Mouse (Mus musculus) hindbrain, embryonic 11.5 days (tissue): Measurements from ENCODE around the gene Fos. TPM values are rescaled to one million over a fixed set of nuclear protein-coding genes. Genes with fewer than 3 reads are reported as not detected.
"Not testable (repeated sequence)": the region's sequence is repeated elsewhere in the genome, so short reads cannot be mapped to it uniquely, and the experiment has no call there.

ENCODE experiments used
- ATAC-seq: fragments of 200-750 bp; cut with Nextera tagmentation; 2 replicates; pipeline ENCODE4 v1.8.0; 2017; ENCODE audit warnings: mild to moderate bottlenecking, moderate TSS enrichment, moderate library complexity; ENCODE audit not compliant: low FRiP score
- DNase-seq: peaks from one replicate; pipeline ENCODE4 v3.0.0-alpha.2; 2015; ENCODE audit warnings: low spot score
- H3K27ac ChIP-seq: fragments of 300-500 bp; sonication (generic); 2 replicates; pipeline ENCODE4 v1.5.1; 2014; ENCODE audit warnings: mild to moderate bottlenecking, low read depth, low read length
- H3K27me3 ChIP-seq: fragments of 300-500 bp; sonication (generic); 2 replicates; pipeline ENCODE4 v1.6.1; 2014; ENCODE audit warnings: mild to moderate bottlenecking, low read length, moderate library complexity, mixed read lengths; ENCODE audit not compliant: control insufficient read depth, insufficient read depth
- H3K36me3 ChIP-seq: fragments of 300-500 bp; sonication (generic); 2 replicates; pipeline ENCODE4 v1.6.1; 2014; ENCODE audit warnings: mild to moderate bottlenecking, low read length, moderate library complexity, mixed read lengths; ENCODE audit not compliant: control insufficient read depth, insufficient read depth
- H3K4me1 ChIP-seq: fragments of 300-500 bp; sonication (generic); replicated peaks from 2 replicates; pipeline ENCODE4 v1.6.1; 2014; ENCODE audit warnings: low read length, mixed read lengths; ENCODE audit not compliant: control insufficient read depth, insufficient read depth
- H3K4me2 ChIP-seq: fragments of 300-500 bp; sonication (generic); replicated peaks from 2 replicates; pipeline ENCODE4 v1.6.1; 2014; ENCODE audit warnings: mild to moderate bottlenecking, low read depth, low read length
- H3K4me3 ChIP-seq: fragments of 300-500 bp; sonication (generic); 2 replicates; pipeline ENCODE4 v1.5.1; 2014; ENCODE audit warnings: low read depth, low read length
- H3K9ac ChIP-seq: fragments of 300-500 bp; sonication (generic); 2 replicates; pipeline ENCODE4 v1.6.1; 2014; ENCODE audit warnings: low read depth, low read length
- H3K9me3 ChIP-seq: fragments of 300-500 bp; sonication (generic); 2 replicates; pipeline ENCODE4 v1.6.1; 2016; ENCODE audit warnings: low read length; ENCODE audit not compliant: control insufficient read depth
- WGBS: fragments of 180-500 bp; shearing (Covaris S2); extraction: QIAGEN DNeasy Blood & Tissue Kit; methylation state at CpG from one replicate; pipeline ENCODE4 v1.1.7; 2014; 5-methylcytosine and 5-hydroxymethylcytosine counted together
- polyA plus RNA-seq: library from polyadenylated mRNA; unstranded; fragments of >200 nt; fragmentation: Nextera tagmentation; extraction: Ambion mirVana; gene quantifications from 2 replicates; pipeline ENCODE4 v1.2.1, GENCODE M21; 2014

Fos gene
- polyA plus RNA-seq, 1 experiment from 2014 or later = 1.4 TPM

DNA sequence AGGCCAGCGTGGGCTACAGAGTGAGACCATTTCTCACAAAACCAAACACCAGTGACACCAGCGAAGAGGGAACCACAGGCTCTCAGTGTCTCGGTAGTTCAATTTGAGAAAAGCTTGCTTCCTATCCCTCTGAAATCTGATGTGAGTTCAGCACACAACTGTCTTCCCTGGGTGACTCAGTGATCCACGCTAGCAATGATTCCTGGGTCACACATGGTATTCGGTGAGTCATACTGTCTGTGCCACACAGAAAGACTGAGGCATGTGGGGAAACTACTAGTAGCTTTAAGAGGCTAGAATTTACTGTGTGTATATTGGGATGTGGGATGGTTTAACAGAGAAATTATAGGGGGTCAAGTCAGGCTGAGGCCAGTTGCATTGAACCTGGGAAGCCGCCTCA lies 45.9 kb downstream of the Fos start:
- Histone ChIP-seq H3K27me3 (no peaks in the 10 kb centered on the region), H3K36me3 (no peaks in the 10 kb centered on the region), H3K4me2 (no peak overlapping the region), H3K27ac (no peak overlapping the region), H3K4me3 (no peak overlapping the region), H3K4me1 (no peaks in the 10 kb centered on the region), H3K9me3 (no peaks in the 10 kb centered on the region), H3K9ac (no peak overlapping the region)
- WGBS = 94% methylated on average over 6 of the region's 6 CpGs
- ATAC-seq = no peak
- no peak for DNase-seq

DNA sequence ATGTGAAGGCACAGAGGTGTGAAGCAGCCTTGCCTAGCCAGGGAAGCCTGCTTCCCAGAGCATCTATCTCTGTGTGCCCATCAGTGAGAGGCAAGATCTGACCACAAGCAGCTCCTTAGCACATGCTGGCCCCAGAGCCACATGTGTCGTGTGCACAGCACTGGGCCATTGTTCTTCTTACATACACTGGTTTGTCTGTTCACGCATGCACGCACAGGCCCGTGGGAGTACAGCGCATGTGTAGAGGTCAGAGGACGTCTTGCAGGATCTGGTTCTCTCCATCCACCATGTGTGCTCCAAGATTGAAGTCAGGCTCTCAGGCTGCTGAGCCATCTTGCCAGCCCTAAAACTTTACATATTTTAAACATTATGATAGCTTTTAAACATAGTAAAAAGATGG lies 47.4 kb downstream of the Fos start:
- no peak overlapping the region for H3K4me3 ChIP-seq
- no peaks in the 10 kb centered on the region for H3K27me3 ChIP-seq
- 84% methylated on average over 6 of the region's 6 CpGs for WGBS
- H3K9me3 ChIP-seq = no peaks in the 10 kb centered on the region
- DNase-seq = peak; percentile 11
- no peaks in the 10 kb centered on the region for H3K36me3 ChIP-seq
- H3K4me2 ChIP-seq = no peak overlapping the region
- no peaks in the 10 kb centered on the region for H3K4me1 ChIP-seq
- no peak for ATAC-seq
- H3K9ac ChIP-seq = no peak overlapping the region
- H3K27ac ChIP-seq = no peak overlapping the region

DNA sequence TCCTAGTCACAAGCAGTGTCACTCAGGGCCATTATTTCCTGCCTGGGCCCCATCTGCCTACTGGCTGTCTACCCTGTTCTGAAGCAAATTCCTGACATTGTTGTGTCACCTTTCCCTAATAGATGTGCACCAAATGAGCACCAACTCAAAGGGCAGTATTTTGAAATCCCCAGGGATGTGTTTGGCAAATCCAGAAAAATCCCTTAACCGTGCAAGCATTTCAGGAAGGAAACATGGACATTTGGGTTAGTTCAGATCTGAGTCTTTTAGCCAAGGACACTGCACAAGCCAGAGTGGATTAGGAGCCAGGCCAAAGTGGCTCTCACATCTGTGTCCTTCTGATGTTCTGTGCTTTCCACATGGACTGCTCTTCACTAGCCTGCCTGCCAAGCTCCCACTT lies 48.0 kb downstream of the Fos start:
- Histone ChIP-seq H3K27me3 (no peaks in the 10 kb centered on the region), H3K4me3 (no peak overlapping the region), H3K9ac (no peak overlapping the region), H3K9me3 (no peaks in the 10 kb centered on the region), H3K4me2 (no peak overlapping the region), H3K36me3 (no peaks in the 10 kb centered on the region), H3K27ac (no peak overlapping the region), H3K4me1 (no peaks in the 10 kb centered on the region)
- DNase-seq = no peak
- ATAC-seq = no peak
- 70% methylated on average over 1 of the region's 1 CpGs for WGBS

DNA sequence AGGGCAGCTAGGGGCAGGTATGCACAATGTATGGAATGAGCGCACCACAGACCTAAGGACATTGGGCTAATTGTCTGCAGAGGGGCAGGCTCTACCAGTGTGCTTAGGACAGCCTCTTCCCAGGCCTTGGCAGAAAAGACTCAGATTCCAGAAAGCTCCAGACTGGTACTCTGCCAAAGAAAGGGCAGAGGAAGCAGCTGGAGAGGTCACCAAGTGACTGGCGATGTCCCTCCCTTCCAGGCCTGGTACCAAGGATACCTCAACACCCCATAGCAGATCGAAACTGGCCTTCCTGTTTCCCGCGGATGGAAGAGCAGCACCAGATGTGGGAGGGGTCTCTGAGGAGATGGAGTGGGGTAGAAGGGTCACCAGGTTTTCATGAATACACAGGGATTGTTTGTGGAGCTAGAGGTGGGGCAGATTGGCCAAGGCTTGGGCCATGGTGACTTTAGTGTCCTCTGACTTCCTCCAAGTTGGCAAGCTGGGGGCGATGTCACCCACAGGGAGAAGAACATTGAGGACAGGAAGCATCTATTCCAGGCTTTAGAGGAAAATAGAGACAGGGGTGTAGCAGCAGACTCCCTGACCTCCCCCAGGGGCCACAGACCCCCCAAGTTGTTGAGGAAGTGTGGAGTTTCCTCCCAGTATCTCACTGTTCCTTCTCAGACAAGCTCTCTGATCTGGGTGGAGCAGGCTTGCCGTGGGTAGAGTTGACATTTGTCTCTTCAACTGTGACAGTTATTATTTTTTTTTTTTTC lies 49.1 kb downstream of the Fos start:
- WGBS = 75% methylated on average over 7 of the region's 7 CpGs

DNA sequence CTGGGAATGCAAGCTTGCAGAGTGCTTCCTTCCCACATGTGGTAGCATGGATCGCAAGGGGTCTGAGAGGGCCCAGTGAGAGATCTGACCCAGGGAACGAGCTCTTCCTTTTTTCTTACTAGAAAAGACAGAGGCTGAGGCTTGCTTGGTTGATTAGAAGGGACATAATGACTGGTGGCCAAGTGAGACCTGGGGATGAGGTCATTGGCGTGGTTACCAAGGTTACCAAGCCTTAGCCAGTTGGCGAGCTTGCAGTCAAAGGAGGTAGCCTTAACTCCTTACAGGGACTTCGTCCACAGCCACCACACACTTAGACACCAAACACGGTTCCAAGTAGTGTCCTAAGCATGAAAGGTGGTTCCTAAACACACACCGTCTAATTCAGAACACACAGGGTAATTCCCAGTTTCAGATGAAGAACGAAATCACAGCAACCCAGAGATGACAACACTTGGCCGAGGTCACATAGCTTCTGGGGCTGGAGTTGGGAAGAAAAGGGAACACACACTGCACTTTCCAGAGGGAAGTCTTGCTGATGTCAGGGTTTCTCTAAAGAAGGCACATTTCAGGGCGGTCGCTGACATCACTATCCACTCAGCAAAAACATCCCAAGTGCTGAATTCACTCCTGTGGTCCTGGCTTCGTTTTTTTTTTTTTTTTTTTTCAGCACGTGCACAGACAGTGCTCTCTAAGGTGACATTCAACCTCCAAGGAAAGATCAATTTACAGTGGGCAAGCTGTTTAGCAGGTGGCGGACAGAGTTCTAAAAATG lies 49.9 kb downstream of the Fos start:
- DNase-seq (peak; percentile 30), ATAC-seq (no peak)
- Histone ChIP-seq H3K4me2 (no peak overlapping the region), H3K27me3 (no peaks in the 10 kb centered on the region), H3K27ac (no peak overlapping the region), H3K9me3 (no peaks in the 10 kb centered on the region), H3K4me3 (no peak overlapping the region), H3K36me3 (no peaks in the 10 kb centered on the region), H3K4me1 (no peaks in the 10 kb centered on the region), H3K9ac (no peak overlapping the region)
- 58% methylated on average over 14 of the region's 14 CpGs for WGBS

More for the DNA sequence above, 49.1 kb downstream of the Fos start:
- DNase-seq = no peak
- H3K9me3 ChIP-seq = no peaks in the 10 kb centered on the region
- no peaks in the 10 kb centered on the region for H3K36me3 ChIP-seq
- H3K4me3 ChIP-seq = no peak overlapping the region
- no peak overlapping the region for H3K9ac ChIP-seq
- H3K4me1 ChIP-seq = no peaks in the 10 kb centered on the region
- H3K27me3 ChIP-seq = no peaks in the 10 kb centered on the region
- H3K4me2 ChIP-seq = no peak overlapping the region
- ATAC-seq = no peak
- H3K27ac ChIP-seq = no peak overlapping the region

DNA sequence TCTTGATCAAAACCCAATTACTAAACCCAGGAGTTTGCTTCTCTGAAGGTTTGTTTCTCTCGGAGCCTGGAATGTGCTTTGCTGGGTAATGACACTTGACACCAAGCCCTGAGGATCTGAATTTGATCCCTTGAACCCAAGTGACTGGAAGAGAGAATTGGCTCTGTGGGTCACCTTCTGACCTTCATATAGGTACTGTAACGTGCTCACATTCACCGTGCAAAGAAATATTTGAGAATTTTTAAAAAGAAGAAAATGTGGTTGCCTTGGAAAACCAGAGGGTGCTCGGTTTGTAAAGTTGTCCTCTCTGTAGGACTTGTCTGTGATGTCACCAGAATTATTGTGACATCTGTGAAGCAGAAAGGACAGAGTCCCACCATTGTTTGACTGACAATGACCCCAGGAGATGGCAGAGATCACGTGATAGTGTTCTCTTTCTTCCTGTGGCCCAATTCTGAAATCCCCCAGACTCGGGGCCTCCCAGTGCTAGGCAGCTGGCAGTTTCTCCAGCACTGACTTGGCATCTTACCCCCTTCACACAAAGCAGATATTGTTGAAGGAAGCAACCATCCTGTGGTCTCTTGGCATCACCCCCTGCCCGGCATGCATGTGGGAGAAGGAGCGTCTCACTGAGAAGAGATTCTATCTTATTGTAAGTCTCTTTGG lies 50.6 kb downstream of the Fos start:
- no peak overlapping the region for H3K4me3 ChIP-seq
- no peaks in the 10 kb centered on the region for H3K9me3 ChIP-seq
- H3K4me2 ChIP-seq = no peak overlapping the region
- H3K27ac ChIP-seq = no peak overlapping the region
- ATAC-seq = no peak
- H3K4me1 ChIP-seq = no peaks in the 10 kb centered on the region
- no peak overlapping the region for H3K9ac ChIP-seq
- no peaks in the 10 kb centered on the region for H3K36me3 ChIP-seq
- H3K27me3 ChIP-seq = no peaks in the 10 kb centered on the region
- 45% methylated on average over 8 of the region's 8 CpGs for WGBS
- DNase-seq = no peak

DNA sequence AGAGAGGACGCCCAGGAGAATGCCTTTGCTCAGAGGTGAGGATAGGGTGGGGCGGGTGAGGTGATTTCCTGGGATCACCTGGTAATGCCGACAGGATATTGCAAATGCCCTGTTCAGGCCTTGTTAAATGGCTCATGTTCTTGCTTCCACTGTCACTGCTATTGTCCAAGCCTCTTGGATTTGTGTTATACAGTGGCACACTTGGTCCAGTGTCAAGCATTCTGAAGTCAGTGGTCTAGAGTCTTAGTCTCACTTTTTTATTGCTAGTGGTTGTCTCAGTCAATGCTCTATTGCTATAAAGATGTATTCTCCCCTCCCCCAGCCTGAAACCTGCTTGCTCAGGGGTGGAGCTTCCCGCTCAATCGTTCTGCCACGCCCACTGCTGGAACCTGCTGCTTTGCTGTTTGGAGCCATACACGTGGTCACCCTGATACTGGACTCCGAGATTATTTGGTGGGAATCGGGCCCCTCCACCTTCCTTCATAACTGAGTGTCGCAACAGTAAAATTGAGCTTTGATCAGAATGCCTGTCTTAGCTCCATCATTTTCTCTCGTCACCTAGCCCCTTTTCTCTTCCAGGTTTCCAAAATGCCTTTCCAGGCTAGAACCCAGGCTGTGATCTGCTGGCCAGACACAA lies 51.3 kb downstream of the Fos start:
- not testable (repeated sequence) for H3K4me3 ChIP-seq, H3K9ac ChIP-seq, DNase-seq, H3K27me3 ChIP-seq, H3K27ac ChIP-seq, H3K4me2 ChIP-seq, H3K36me3 ChIP-seq, H3K4me1 ChIP-seq, H3K9me3 ChIP-seq, ATAC-seq
- 62% methylated on average over 11 of the region's 11 CpGs for WGBS
